Mouse (Mus musculus): ENCODE data around the gene Bri3bp. TPM values are rescaled to one million over a fixed set of nuclear protein-coding genes. Genes with fewer than 3 reads are reported as not detected.

The Bri3bp gene
- polyA plus RNA-seq, 1 experiment from 2014 or later = 40.2 TPM

DNA sequence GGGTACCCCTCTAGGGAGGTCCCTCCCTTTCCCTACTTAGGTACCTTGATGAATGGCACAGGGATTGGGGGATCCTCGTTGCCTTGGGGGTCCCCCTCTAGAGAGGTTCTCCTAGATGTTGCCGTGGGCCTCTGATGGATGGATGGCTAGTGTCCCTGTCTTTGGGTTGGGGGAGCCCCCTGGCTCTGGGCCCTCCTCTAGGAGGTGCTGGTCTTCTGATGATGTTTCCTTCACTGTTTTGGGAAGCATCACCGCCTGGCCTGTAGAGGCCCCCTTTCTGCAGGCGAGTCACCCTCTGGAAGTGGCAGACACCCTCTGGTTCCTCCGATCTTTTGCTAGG lies 34.9 kb downstream of the Bri3bp start:
- 5% methylated on average over 5 of the region's 5 CpGs for WGBS
- peaks cover 28% of the 10 kb centered on the region for H3K4me1 ChIP-seq (ENCODE audit: control insufficient read depth, insufficient read depth, low read depth, low read length)
- ATAC-seq = no peak; the same call in 1 of the 2 replicates
- no peaks in the 10 kb centered on the region for H3K27me3 ChIP-seq (replicated peaks; ENCODE audit: control insufficient read depth, insufficient read depth, low read length)
- H3K4me3 ChIP-seq (ENCODE audit: low read length) = peak overlapping the region; percentile 82
- no peaks in the 10 kb centered on the region for H3K36me3 ChIP-seq (ENCODE audit: control insufficient read depth, insufficient read depth, low read length)
- H3K9me3 ChIP-seq (ENCODE audit: control insufficient read depth, low read length) = no peaks in the 10 kb centered on the region
- peak overlapping the region; percentile 89 for H3K9ac ChIP-seq (ENCODE audit: low read depth, low read length)
- H3K4me2 ChIP-seq (ENCODE audit: low read length) = peak overlapping the region; percentile 75
- H3K27ac ChIP-seq (ENCODE audit: low read depth, low read length) = peak overlapping the region; percentile 87

GRCm38 (mm10) chr5:125476799-125477198 lies 35.4 kb downstream of the Bri3bp start:
- Histone ChIP-seq H3K4me3 (ENCODE audit: low read length) (peak overlapping the region; percentile 82), H3K9ac (ENCODE audit: low read depth, low read length) (peak overlapping the region; percentile 89), H3K27ac (ENCODE audit: low read depth, low read length) (no peak overlapping the region; the same call in 1 of the 2 replicates), H3K27me3 (replicated peaks; ENCODE audit: control insufficient read depth, insufficient read depth, low read length) (no peaks in the 10 kb centered on the region), H3K9me3 (ENCODE audit: control insufficient read depth, low read length) (no peaks in the 10 kb centered on the region), H3K4me2 (ENCODE audit: low read length) (peak overlapping the region; percentile 75), H3K4me1 (ENCODE audit: control insufficient read depth, insufficient read depth, low read depth, low read length) (peaks cover 28% of the 10 kb centered on the region), H3K36me3 (ENCODE audit: control insufficient read depth, insufficient read depth, low read length) (no peaks in the 10 kb centered on the region)
- ATAC-seq = no peak
- 66% methylated on average over 7 of the region's 7 CpGs for WGBS

DNA sequence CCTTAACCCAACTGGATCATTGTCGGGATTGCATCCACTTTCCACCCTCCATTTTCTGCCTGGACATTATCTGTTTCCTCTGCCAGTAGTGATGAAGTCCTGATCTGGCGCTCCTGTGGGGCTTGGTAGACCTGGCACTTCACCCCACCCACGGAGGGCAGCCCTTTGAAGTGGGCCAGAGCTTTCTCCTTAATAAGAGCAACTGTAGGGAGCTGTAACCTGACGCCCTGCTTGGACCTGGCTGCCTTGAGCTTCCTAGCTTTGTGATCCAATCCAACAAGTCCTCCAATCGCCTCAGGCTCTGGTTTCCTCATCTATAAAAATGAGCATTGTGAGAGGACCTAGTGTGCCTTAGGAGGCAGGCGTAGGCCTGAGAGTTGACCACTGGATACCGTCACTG lies 36.2 kb downstream of the Bri3bp start:
- peak overlapping the region; percentile 89; the same call in 1 of the 2 replicates for H3K9ac ChIP-seq (ENCODE audit: low read depth, low read length)
- no peaks in the 10 kb centered on the region for H3K9me3 ChIP-seq (ENCODE audit: control insufficient read depth, low read length)
- H3K36me3 ChIP-seq (ENCODE audit: control insufficient read depth, insufficient read depth, low read length) = no peaks in the 10 kb centered on the region
- no peak overlapping the region for H3K27ac ChIP-seq (ENCODE audit: low read depth, low read length)
- H3K4me2 ChIP-seq (ENCODE audit: low read length) = peak overlapping the region; percentile 75
- H3K27me3 ChIP-seq (replicated peaks; ENCODE audit: control insufficient read depth, insufficient read depth, low read length) = no peaks in the 10 kb centered on the region
- H3K4me3 ChIP-seq (ENCODE audit: low read length) = peak overlapping the region; percentile 82
- 69% methylated on average over 7 of the region's 7 CpGs for WGBS
- peaks cover 28% of the 10 kb centered on the region for H3K4me1 ChIP-seq (ENCODE audit: control insufficient read depth, insufficient read depth, low read depth, low read length)
- no peak for ATAC-seq

GRCm38 (mm10) chr5:125478037-125478436 lies 36.7 kb downstream of the Bri3bp start:
- no peaks in the 10 kb centered on the region for H3K27me3 ChIP-seq (replicated peaks; ENCODE audit: control insufficient read depth, insufficient read depth, low read length)
- no peak overlapping the region for H3K9ac ChIP-seq (ENCODE audit: low read depth, low read length)
- WGBS = 84% methylated on average over 7 of the region's 7 CpGs
- no peaks in the 10 kb centered on the region for H3K9me3 ChIP-seq (ENCODE audit: control insufficient read depth, low read length)
- peaks cover 28% of the 10 kb centered on the region for H3K4me1 ChIP-seq (ENCODE audit: control insufficient read depth, insufficient read depth, low read depth, low read length)
- ATAC-seq = no peak
- H3K36me3 ChIP-seq (ENCODE audit: control insufficient read depth, insufficient read depth, low read length) = peaks cover 3% of the 10 kb centered on the region; the same call in 1 of the 2 replicates
- no peak overlapping the region for H3K27ac ChIP-seq (ENCODE audit: low read depth, low read length)
- peak overlapping the region; percentile 75 for H3K4me2 ChIP-seq (ENCODE audit: low read length)
- no peak overlapping the region for H3K4me3 ChIP-seq (ENCODE audit: low read length)

GRCm38 (mm10) chr5:125479376-125479775 lies 38.0 kb downstream of the Bri3bp start:
- Histone ChIP-seq H3K36me3 (ENCODE audit: control insufficient read depth, insufficient read depth, low read length) (peaks cover 10% of the 10 kb centered on the region; the same call in 1 of the 2 replicates), H3K9me3 (ENCODE audit: control insufficient read depth, low read length) (no peaks in the 10 kb centered on the region), H3K9ac (ENCODE audit: low read depth, low read length) (no peak overlapping the region), H3K27ac (ENCODE audit: low read depth, low read length) (no peak overlapping the region), H3K4me1 (ENCODE audit: control insufficient read depth, insufficient read depth, low read depth, low read length) (peaks cover 28% of the 10 kb centered on the region), H3K4me2 (ENCODE audit: low read length) (no peak overlapping the region), H3K4me3 (ENCODE audit: low read length) (no peak overlapping the region), H3K27me3 (replicated peaks; ENCODE audit: control insufficient read depth, insufficient read depth, low read length) (no peaks in the 10 kb centered on the region)
- WGBS = 97% methylated on average over 3 of the region's 3 CpGs
- no peak for ATAC-seq

DNA sequence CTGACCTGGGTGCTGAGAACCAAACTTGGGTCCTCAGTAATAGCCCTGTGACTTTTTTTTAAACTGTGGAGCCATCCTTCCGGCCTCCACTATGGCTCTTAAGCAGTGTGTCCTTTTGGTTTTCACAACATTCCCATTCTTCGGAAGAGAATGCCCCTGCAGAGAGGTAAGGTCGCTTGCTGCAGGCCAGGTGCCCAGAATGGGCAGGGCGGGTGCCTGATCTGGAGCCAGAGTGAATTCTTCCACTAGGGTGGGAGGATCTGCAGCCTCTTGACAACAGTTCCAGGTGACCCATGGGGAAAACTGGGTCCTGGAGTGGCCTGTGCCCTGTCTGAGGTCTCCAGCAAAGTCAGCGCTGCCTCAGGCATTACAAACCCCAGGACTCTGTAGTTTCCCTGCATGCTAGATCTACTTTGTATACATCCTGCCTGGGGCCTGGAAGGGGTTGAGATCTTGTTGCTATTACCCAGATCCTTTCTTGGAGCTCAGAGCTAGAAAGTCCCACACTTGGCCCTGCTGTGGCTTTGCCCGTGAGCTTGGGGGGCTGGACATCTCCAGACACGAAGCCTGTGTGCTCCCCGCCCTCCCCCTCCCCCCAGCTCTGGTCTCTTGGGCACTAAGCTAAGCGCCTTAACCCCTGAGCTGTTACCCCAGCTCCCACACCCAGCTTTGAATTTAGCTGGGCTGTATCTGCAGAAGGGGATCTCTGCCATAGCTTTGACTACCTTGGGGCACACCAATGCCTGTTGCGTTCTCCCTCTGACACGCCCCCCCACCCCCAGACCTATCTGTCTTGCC lies 39.3 kb downstream of the Bri3bp start:
- Histone ChIP-seq H3K4me3 (ENCODE audit: low read length) (no peak overlapping the region), H3K9me3 (ENCODE audit: control insufficient read depth, low read length) (no peaks in the 10 kb centered on the region), H3K27ac (ENCODE audit: low read depth, low read length) (no peak overlapping the region), H3K4me1 (ENCODE audit: control insufficient read depth, insufficient read depth, low read depth, low read length) (peaks cover 28% of the 10 kb centered on the region), H3K9ac (ENCODE audit: low read depth, low read length) (no peak overlapping the region), H3K27me3 (replicated peaks; ENCODE audit: control insufficient read depth, insufficient read depth, low read length) (no peaks in the 10 kb centered on the region), H3K36me3 (ENCODE audit: control insufficient read depth, insufficient read depth, low read length) (peaks cover 11% of the 10 kb centered on the region; the same call in 1 of the 2 replicates), H3K4me2 (ENCODE audit: low read length) (no peak overlapping the region)
- no peak for ATAC-seq
- WGBS = 71% methylated on average over 11 of the region's 11 CpGs

GRCm38 (mm10) chr5:125482474-125482873 lies 41.1 kb downstream of the Bri3bp start:
- ATAC-seq = no peak
- Histone ChIP-seq H3K9ac (ENCODE audit: low read depth, low read length) (no peak overlapping the region), H3K36me3 (ENCODE audit: control insufficient read depth, insufficient read depth, low read length) (peaks cover 13% of the 10 kb centered on the region; the same call in 1 of the 2 replicates), H3K4me1 (ENCODE audit: control insufficient read depth, insufficient read depth, low read depth, low read length) (peaks cover 22% of the 10 kb centered on the region), H3K4me2 (ENCODE audit: low read length) (no peak overlapping the region), H3K9me3 (ENCODE audit: control insufficient read depth, low read length) (no peaks in the 10 kb centered on the region), H3K4me3 (ENCODE audit: low read length) (no peak overlapping the region), H3K27ac (ENCODE audit: low read depth, low read length) (no peak overlapping the region), H3K27me3 (replicated peaks; ENCODE audit: control insufficient read depth, insufficient read depth, low read length) (no peaks in the 10 kb centered on the region)
- WGBS = 92% methylated on average over 7 of the region's 7 CpGs

- Histone ChIP-seq H3K4me1 (ENCODE audit: control insufficient read depth, insufficient read depth, low read depth, low read length) (peaks cover 13% of the 10 kb centered on the region), H3K9me3 (ENCODE audit: control insufficient read depth, low read length) (no peaks in the 10 kb centered on the region), H3K27me3 (replicated peaks; ENCODE audit: control insufficient read depth, insufficient read depth, low read length) (no peaks in the 10 kb centered on the region), H3K4me2 (ENCODE audit: low read length) (no peak overlapping the region), H3K27ac (ENCODE audit: low read depth, low read length) (no peak overlapping the region), H3K4me3 (ENCODE audit: low read length) (no peak overlapping the region), H3K36me3 (ENCODE audit: control insufficient read depth, insufficient read depth, low read length) (peaks cover 15% of the 10 kb centered on the region; the same call in 1 of the 2 replicates), H3K9ac (ENCODE audit: low read depth, low read length) (no peak overlapping the region)
- ATAC-seq = no peak
- 89% methylated on average over 5 of the region's 6 CpGs for WGBS
Observed at GRCm38 (mm10) chr5:125483712-125484611, 42.6 kb downstream of the Bri3bp start.

Data from hindbrain, embryonic 16.5 days (tissue).